Mouse (Mus musculus) intestine, postnatal 0 days (tissue): ENCODE data around the gene Msantd2. TPM values are rescaled to one million over a fixed set of nuclear protein-coding genes. Genes with fewer than 3 reads are reported as not detected.
A peak's percentile ranks its signal among the peaks of the same experiment; 100 is the strongest.

ENCODE experiments used
- ATAC-seq: fragments of 200-750 bp; cut with Nextera tagmentation; 2 replicates; pipeline ENCODE4 v1.8.0; 2017; ENCODE audit warnings: mild to moderate bottlenecking, moderate TSS enrichment, moderate library complexity
- H3K27ac ChIP-seq: fragments of 300-500 bp; sonication (generic); 2 replicates; pipeline ENCODE4 v1.5.1; 2014; ENCODE audit warnings: mild to moderate bottlenecking, low read depth, low read length, moderate library complexity
- H3K27me3 ChIP-seq: fragments of 300-500 bp; sonication (generic); replicated peaks from 2 replicates; pipeline ENCODE4 v1.6.1; 2014; ENCODE audit warnings: low read length, mixed read lengths; ENCODE audit not compliant: control insufficient read depth, insufficient read depth
- H3K36me3 ChIP-seq: fragments of 300-500 bp; sonication (generic); 2 replicates; pipeline ENCODE4 v1.6.1; 2014; ENCODE audit warnings: mild to moderate bottlenecking, moderate library complexity; ENCODE audit not compliant: control insufficient read depth, insufficient read depth
- H3K4me1 ChIP-seq: fragments of 300-500 bp; sonication (generic); replicated peaks from 2 replicates; pipeline ENCODE4 v1.6.1; 2014; ENCODE audit warnings: antibody characterized with exemption, low read length, mixed read lengths; ENCODE audit not compliant: control insufficient read depth, insufficient read depth
- H3K4me2 ChIP-seq: fragments of 300-500 bp; sonication (generic); replicated peaks from 2 replicates; pipeline ENCODE4 v1.6.1; 2014; ENCODE audit warnings: low read depth, mild to moderate bottlenecking, moderate library complexity
- H3K4me3 ChIP-seq: fragments of 300-500 bp; sonication (generic); 2 replicates; pipeline ENCODE4 v1.5.1; 2014; ENCODE audit warnings: low read depth, low read length
- H3K9ac ChIP-seq: fragments of 300-500 bp; sonication (generic); 2 replicates; pipeline ENCODE4 v1.6.1; 2014; ENCODE audit warnings: mild to moderate bottlenecking, low read depth, low read length
- H3K9me3 ChIP-seq: fragments of 300-500 bp; sonication (generic); 2 replicates; pipeline ENCODE4 v1.6.1; 2016; ENCODE audit warnings: mixed run types; ENCODE audit not compliant: control insufficient read depth
- CTCF ChIP-seq: sonication (generic); IDR thresholded peaks from 2 replicates; pipeline ENCODE4 v1.5.1; 2016; ENCODE audit warnings: low read depth, mild to moderate bottlenecking, control low read depth, antibody characterized with exemption, moderate library complexity
- WGBS: fragments of 180-500 bp; shearing (Covaris S2); extraction: QIAGEN DNeasy Blood & Tissue Kit; methylation state at CpG from one replicate; pipeline ENCODE4 v1.1.7; 2014; 5-methylcytosine and 5-hydroxymethylcytosine counted together
- polyA plus RNA-seq: library from polyadenylated mRNA; unstranded; fragments of >200 nt; fragmentation: Nextera tagmentation; extraction: Ambion mirVana; gene quantifications from 2 replicates; pipeline ENCODE4 v1.2.1, GENCODE M21; 2015

The Msantd2 gene
- polyA plus RNA-seq, 1 experiment from 2014 or later = 7.4 TPM

- TF ChIP-seq CTCF = peak; percentile 72
- WGBS = 11% methylated on average over 7 of the region's 7 CpGs
- no peaks in the 10 kb centered on the region for H3K9me3 ChIP-seq
- H3K4me3 ChIP-seq = no peak overlapping the region
- ATAC-seq = no peak
- H3K9ac ChIP-seq = no peak overlapping the region
- H3K27me3 ChIP-seq = peaks cover 49% of the 10 kb centered on the region
- no peaks in the 10 kb centered on the region for H3K36me3 ChIP-seq
- no peak overlapping the region for H3K4me2 ChIP-seq
- H3K27ac ChIP-seq = no peak overlapping the region
- H3K4me1 ChIP-seq = no peaks in the 10 kb centered on the region
Observed at GRCm38 (mm10) chr9:37462764-37463163, 26.4 kb upstream of the Msantd2 start.

- Histone ChIP-seq H3K9me3 (0 out of 2 replicates have a peak, but pooled peaks cover 5% of the 10 kb centered on the region), H3K27me3 (no peaks in the 10 kb centered on the region), H3K36me3 (no peaks in the 10 kb centered on the region), H3K4me3 (no peak overlapping the region), H3K27ac (no peak overlapping the region), H3K4me1 (no peaks in the 10 kb centered on the region), H3K9ac (no peak overlapping the region), H3K4me2 (no peak overlapping the region)
- no peak for TF ChIP-seq CTCF
- WGBS = 65% methylated on average over 3 of the region's 3 CpGs
- no peak for ATAC-seq
Observed at GRCm38 (mm10) chr9:37473611-37474125, 15.5 kb upstream of the Msantd2 start.

DNA sequence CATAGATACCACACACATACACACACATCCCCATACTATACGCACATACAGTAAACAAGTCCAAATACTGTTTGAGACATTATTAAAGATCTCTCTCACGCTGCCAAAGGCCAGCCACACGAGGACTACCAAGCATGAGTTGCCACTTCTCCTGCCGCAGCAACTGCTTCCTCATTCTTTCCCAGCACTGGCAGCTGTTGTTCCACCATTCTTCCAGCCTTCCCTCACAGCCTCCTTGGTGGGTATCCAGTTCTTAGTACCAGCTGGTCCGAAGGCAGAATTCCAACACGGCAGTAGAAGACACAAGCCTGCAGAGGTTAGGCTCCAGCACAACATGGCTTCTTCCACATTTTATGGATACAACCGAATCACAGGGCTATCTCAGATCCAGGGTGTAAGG is 14.2 kb upstream of the Msantd2 start:
- Histone ChIP-seq H3K27me3 (no peaks in the 10 kb centered on the region), H3K27ac (no peak overlapping the region), H3K9me3 (0 out of 2 replicates have a peak, but pooled peaks cover 5% of the 10 kb centered on the region), H3K4me3 (no peak overlapping the region), H3K9ac (no peak overlapping the region), H3K4me2 (no peak overlapping the region), H3K4me1 (no peaks in the 10 kb centered on the region), H3K36me3 (no peaks in the 10 kb centered on the region)
- ATAC-seq = no peak
- 80% methylated on average over 7 of the region's 7 CpGs for WGBS
- no peak for TF ChIP-seq CTCF

DNA sequence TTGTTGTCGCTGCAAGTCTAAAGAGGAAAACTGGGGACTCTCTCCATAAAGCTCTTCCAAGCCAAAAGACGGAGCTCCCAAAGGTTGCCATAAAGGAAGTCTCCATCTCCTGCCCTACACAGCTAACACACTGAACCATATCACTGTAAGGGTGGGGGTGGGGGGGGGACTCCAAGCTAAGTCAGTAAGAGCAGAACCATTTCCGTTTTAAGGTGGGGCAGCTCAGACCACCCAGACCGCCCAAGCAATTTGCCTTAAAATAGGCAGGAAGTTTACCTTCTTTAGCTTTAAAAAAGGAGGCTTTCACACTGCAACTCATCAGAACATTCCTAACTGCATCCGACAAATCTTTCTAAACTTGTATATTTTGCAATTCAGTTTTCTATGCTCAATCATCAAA is 4.0 kb upstream of the Msantd2 start:
- no peak for ATAC-seq
- TF ChIP-seq CTCF = no peak
- H3K27me3 ChIP-seq = no peaks in the 10 kb centered on the region
- H3K4me2 ChIP-seq = no peak overlapping the region
- H3K4me1 ChIP-seq = no peaks in the 10 kb centered on the region; the same call in 1 of the 2 replicates
- no peak overlapping the region for H3K9ac ChIP-seq
- no peak overlapping the region for H3K27ac ChIP-seq
- H3K4me3 ChIP-seq = no peak overlapping the region
- H3K9me3 ChIP-seq = no peaks in the 10 kb centered on the region
- 68% methylated on average over 5 of the region's 5 CpGs for WGBS
- H3K36me3 ChIP-seq = no peaks in the 10 kb centered on the region

DNA sequence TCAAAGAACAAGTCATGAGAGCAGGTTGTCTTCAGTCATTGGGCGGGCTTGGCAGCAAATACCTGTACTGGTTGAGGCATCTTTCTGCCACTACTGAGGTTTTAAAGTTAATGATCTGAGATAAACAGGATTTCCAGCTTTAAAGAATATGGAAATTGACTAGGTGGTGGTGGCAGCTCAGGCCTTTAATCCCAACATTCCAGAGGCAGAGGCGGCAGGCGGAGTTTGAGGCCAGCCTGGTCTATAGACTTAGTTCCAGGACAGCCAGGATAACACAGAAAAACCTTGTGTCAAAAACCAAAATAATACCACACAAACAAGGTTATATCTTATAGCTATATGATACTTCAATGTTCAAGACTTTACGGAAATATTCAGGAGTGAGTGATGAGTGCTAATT is 1.1 kb upstream of the Msantd2 start:
- H3K9me3 ChIP-seq = no peaks in the 10 kb centered on the region
- H3K4me3 ChIP-seq = peak overlapping the region; percentile 100
- 43% methylated on average over 4 of the region's 4 CpGs for WGBS
- no peaks in the 10 kb centered on the region for H3K27me3 ChIP-seq
- peak overlapping the region; percentile 95 for H3K4me2 ChIP-seq
- H3K4me1 ChIP-seq = no peaks in the 10 kb centered on the region; the same call in 1 of the 2 replicates
- no peaks in the 10 kb centered on the region for H3K36me3 ChIP-seq
- H3K27ac ChIP-seq = peak overlapping the region; percentile 99
- no peak for TF ChIP-seq CTCF
- no peak for ATAC-seq
- H3K9ac ChIP-seq = no peak overlapping the region

GRCm38 (mm10) chr9:37489446-37490120 is 464 bp downstream of the Msantd2 start:
- Histone ChIP-seq H3K4me2 (peak overlapping the region; percentile 95), H3K27ac (peak overlapping the region; percentile 99), H3K36me3 (no peaks in the 10 kb centered on the region), H3K9ac (peak overlapping the region; percentile 91), H3K4me3 (peak overlapping the region; percentile 100), H3K9me3 (no peaks in the 10 kb centered on the region), H3K27me3 (no peaks in the 10 kb centered on the region), H3K4me1 (no peaks in the 10 kb centered on the region; the same call in 1 of the 2 replicates)
- peak; percentile 66 for ATAC-seq
- under 1% methylated on average over 49 of the region's 75 CpGs for WGBS
- no peak for TF ChIP-seq CTCF
